Comparison of ENCODE assay signal across 8 mouse cellular contexts in the genomic region with DNA sequence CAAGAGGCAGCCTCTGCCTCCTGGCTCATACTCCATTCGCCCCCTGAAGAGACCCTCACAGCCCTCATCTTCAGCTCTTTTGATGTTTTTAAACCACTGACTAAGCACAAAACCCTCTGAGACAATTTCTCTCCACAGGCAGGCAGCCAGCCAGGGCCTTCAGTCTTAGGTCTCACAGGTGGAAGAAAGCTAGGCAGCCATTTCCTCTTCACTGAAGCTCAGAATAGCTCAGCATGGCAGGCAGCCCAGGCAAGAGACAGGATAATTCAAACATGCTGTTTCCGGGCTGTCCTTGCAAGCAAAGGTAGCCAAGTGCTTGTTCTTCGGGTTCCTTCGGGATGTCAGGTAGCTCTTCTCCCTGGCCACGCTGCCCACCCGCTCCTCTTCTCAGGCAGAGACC. TPM values are rescaled to one million over a fixed set of nuclear protein-coding genes. Genes with fewer than 3 reads are reported as not detected.
DNase-seq lines count a peak whose midpoint lies in the region; ATAC-seq and TF ChIP-seq lines count a peak whose summit lies in the region.

No protein-coding gene starts in this region.

- H3K36me3 ChIP-seq in embryonic facial prominence, embryonic 13.5 days = peaks cover 20% of the 10 kb centered on the region
- H3K36me3 ChIP-seq in hindbrain, embryonic 16.5 days (ENCODE audit: control insufficient read depth, insufficient read depth, low read length) = peaks cover 3% of the 10 kb centered on the region; the same call in 1 of the 2 replicates
- H3K36me3 ChIP-seq in lung, embryonic 14.5 days (ENCODE audit: insufficient read depth) = peaks cover 4% of the 10 kb centered on the region; the same call in 1 of the 2 replicates

- no peak overlapping the region for H3K9ac ChIP-seq in embryonic facial prominence, embryonic 13.5 days
- no peak overlapping the region for H3K9ac ChIP-seq in hindbrain, embryonic 16.5 days (ENCODE audit: low read depth, low read length)
- no peak overlapping the region for H3K9ac ChIP-seq in lung, embryonic 14.5 days

- no peak overlapping the region for H3K4me3 ChIP-seq in lung, adult 2 months (replicated peaks; ENCODE audit: extremely low read depth, low read depth, low read length)
- H3K4me3 ChIP-seq in embryonic facial prominence, embryonic 13.5 days = no peak overlapping the region
- H3K4me3 ChIP-seq in hindbrain, embryonic 16.5 days (ENCODE audit: low read length) = no peak overlapping the region
- no peak overlapping the region for H3K4me3 ChIP-seq in lung, embryonic 14.5 days (ENCODE audit: low read depth, low read length)

- no peak for ATAC-seq in embryonic facial prominence, embryonic 13.5 days (ENCODE audit: insufficient number of reproducible peaks, insufficient read depth, low FRiP score, low TSS enrichment, low read depth)
- no peak for ATAC-seq in hindbrain, embryonic 16.5 days
- no peak for ATAC-seq in lung, embryonic 14.5 days (ENCODE audit: insufficient read depth)
- ATAC-seq in granulocyte monocyte progenitor cell, adult 5-6 weeks (replicated peaks; ENCODE audit: poor library complexity, severe bottlenecking) = no peak

- peak; percentile 31 to 41 for DNase-seq in lung, adult 18-20 months
- DNase-seq in lung, adult 2 months = no peak
- peak; percentile 55 for DNase-seq in lung, embryonic 14.5 days
- DNase-seq in embryo, embryonic 11 days = no peak
- DNase-seq in adipocyte (ENCODE audit: low spot score) = no peak

- H3K27ac ChIP-seq in embryonic facial prominence, embryonic 13.5 days = peak overlapping the region; percentile 72
- H3K27ac ChIP-seq in hindbrain, embryonic 16.5 days (ENCODE audit: low read depth, low read length) = peak overlapping the region; percentile 26; the same call in 1 of the 2 replicates
- peak overlapping the region; percentile 70 for H3K27ac ChIP-seq in lung, embryonic 14.5 days (ENCODE audit: low read depth)

- no peaks in the 10 kb centered on the region for H3K27me3 ChIP-seq in embryonic facial prominence, embryonic 13.5 days
- no peaks in the 10 kb centered on the region for H3K27me3 ChIP-seq in hindbrain, embryonic 16.5 days (replicated peaks; ENCODE audit: control insufficient read depth, insufficient read depth, low read length)
- no peaks in the 10 kb centered on the region for H3K27me3 ChIP-seq in lung, embryonic 14.5 days (ENCODE audit: insufficient read depth, low read length)

- H3K4me1 ChIP-seq in lung, adult 2 months (ENCODE audit: control insufficient read depth, insufficient read depth, low read length) = peaks cover 31% of the 10 kb centered on the region
- peaks cover 49% of the 10 kb centered on the region for H3K4me1 ChIP-seq in embryonic facial prominence, embryonic 13.5 days
- H3K4me1 ChIP-seq in hindbrain, embryonic 16.5 days (ENCODE audit: control insufficient read depth, insufficient read depth, low read depth, low read length) = no peaks in the 10 kb centered on the region
- H3K4me1 ChIP-seq in lung, embryonic 14.5 days (ENCODE audit: insufficient read depth) = no peaks in the 10 kb centered on the region; the same call in 1 of the 2 replicates

- no peak for TF ChIP-seq POLR2A in lung, adult 2 months (IDR thresholded peaks at IDR 0.05; ENCODE audit: borderline replicate concordance, extremely low read depth, low read depth, low read length)

- H3K4me2 ChIP-seq in embryonic facial prominence, embryonic 13.5 days = no peak overlapping the region
- no peak overlapping the region for H3K4me2 ChIP-seq in hindbrain, embryonic 16.5 days (ENCODE audit: low read length)
- H3K4me2 ChIP-seq in lung, embryonic 14.5 days = 0 out of 2 replicates have a peak overlapping the region, but pooled peaks have one; percentile 15

- no peak for TF ChIP-seq CTCF in lung, adult 2 months (IDR thresholded peaks at IDR 0.05; ENCODE audit: insufficient read depth, low read length)
- TF ChIP-seq CTCF in lung, embryonic 14.5 days (IDR thresholded peaks at IDR 0.05; ENCODE audit: low read depth) = no peak

- no peaks in the 10 kb centered on the region for H3K9me3 ChIP-seq in embryonic facial prominence, embryonic 13.5 days
- no peaks in the 10 kb centered on the region for H3K9me3 ChIP-seq in hindbrain, embryonic 16.5 days (ENCODE audit: control insufficient read depth, low read length)
- H3K9me3 ChIP-seq in lung, embryonic 14.5 days (ENCODE audit: low read depth, low read length) = no peaks in the 10 kb centered on the region

- 42% methylated on average over 6 of the region's 6 CpGs for WGBS in lung, adult 2 months
- 75% methylated on average over 6 of the region's 6 CpGs for WGBS in embryonic facial prominence, embryonic 13.5 days
- WGBS in hindbrain, embryonic 16.5 days = 84% methylated on average over 6 of the region's 6 CpGs
- 75% methylated on average over 6 of the region's 6 CpGs for WGBS in lung, embryonic 14.5 days

RNA-seq across cellular contexts. Expression of a gene that starts 50.0 kb away (rescaled TPM):
- 120 and 125 TPM in 2 replicates for polyA plus RNA-seq in lung, adult 2 months (2012; rRNA removed)
- polyA plus RNA-seq in embryonic facial prominence, embryonic 13.5 days (2015; fragmentation: Nextera tagmentation; extraction: Ambion mirVana) = 11.0 and 12.6 TPM in 2 replicates
- 26.4 and 28.8 TPM in 2 replicates for polyA plus RNA-seq in hindbrain, embryonic 16.5 days (2015; fragmentation: Nextera tagmentation; extraction: Ambion mirVana)
- polyA plus RNA-seq in lung, embryonic 14.5 days (2014; fragmentation: Nextera tagmentation; extraction: Ambion mirVana) = 30.9 and 39.9 TPM in 2 replicates
- 0.28 TPM in 1 of 2 replicates, not detected in the other for total RNA-seq in granulocyte monocyte progenitor cell, adult 5-6 weeks (2014; fragmentation: Nextera tagmentation)
- 0.22 TPM in 1 of 2 replicates, not detected in the other for total RNA-seq in granulocyte monocyte progenitor cell, adult 5-6 weeks (2017)

RNA-seq across cellular contexts. Expression of a gene that starts 52.9 kb away (rescaled TPM):
- 33.3 TPM in 2 replicates for polyA plus RNA-seq in lung, adult 2 months (2012; rRNA removed)
- 15.1 and 19.8 TPM in 2 replicates for polyA plus RNA-seq in embryonic facial prominence, embryonic 13.5 days (2015; fragmentation: Nextera tagmentation; extraction: Ambion mirVana)
- 29.9 and 31.2 TPM in 2 replicates for polyA plus RNA-seq in hindbrain, embryonic 16.5 days (2015; fragmentation: Nextera tagmentation; extraction: Ambion mirVana)
- polyA plus RNA-seq in lung, embryonic 14.5 days (2014; fragmentation: Nextera tagmentation; extraction: Ambion mirVana) = 23.3 and 25.2 TPM in 2 replicates
- 50.5 and 58.3 TPM in 2 replicates for total RNA-seq in granulocyte monocyte progenitor cell, adult 5-6 weeks (2014; fragmentation: Nextera tagmentation)
- total RNA-seq in granulocyte monocyte progenitor cell, adult 5-6 weeks (2017) = 25.2 and 37.3 TPM in 2 replicates

Comparison
In these comparisons a context has a peak if more than half of its experiments do, and no peak if none do; other contexts are left out.
1. DNase-seq: peak in lung, adult 18-20 months (2 of 2) and lung, embryonic 14.5 days (single experiment); none in lung, adult 2 months (single experiment), embryo, embryonic 11 days (single experiment) and adipocyte (single experiment).
2. Peak in every context shown above with its lines, with median percentiles within 50 percentile points of each other: H3K27ac ChIP-seq.